Mouse (Mus musculus): ENCODE results near the gene Ggt6. TPM values are rescaled to one million over a fixed set of nuclear protein-coding genes. Genes with fewer than 3 reads are reported as not detected.

Ggt6 gene
- polyA plus RNA-seq, 1 experiment from 2014 or later: not detected

GRCm38 (mm10) chr11:72413016-72413415 is 22.3 kb upstream of the Ggt6 start:
- no peak for ATAC-seq
- Histone ChIP-seq H3K9me3 (replicated peaks) (no peaks in the 10 kb centered on the region), H3K4me2 (no peak overlapping the region), H3K36me3 (ENCODE audit: poor library complexity, severe bottlenecking) (no peaks in the 10 kb centered on the region), H3K4me3 (no peak overlapping the region), H3K27me3 (peaks cover 35% of the 10 kb centered on the region), H3K9ac (no peak overlapping the region), H3K4me1 (peaks cover 20% of the 10 kb centered on the region), H3K27ac (no peak overlapping the region)
- WGBS: 83% methylated on average over 7 of the region's 7 CpGs

- H3K27ac ChIP-seq: no peak overlapping the region
- H3K4me2 ChIP-seq: no peak overlapping the region
- WGBS: 67% methylated on average over 5 of the region's 5 CpGs
- H3K4me1 ChIP-seq: peaks cover 20% of the 10 kb centered on the region
- peaks cover 30% of the 10 kb centered on the region for H3K27me3 ChIP-seq
- no peak overlapping the region for H3K4me3 ChIP-seq
- no peak overlapping the region for H3K9ac ChIP-seq
- H3K36me3 ChIP-seq (ENCODE audit: poor library complexity, severe bottlenecking): no peaks in the 10 kb centered on the region
- H3K9me3 ChIP-seq (replicated peaks): no peaks in the 10 kb centered on the region
- ATAC-seq: no peak
Measured at GRCm38 (mm10) chr11:72413601-72414190, 21.6 kb upstream of the Ggt6 start.

DNA sequence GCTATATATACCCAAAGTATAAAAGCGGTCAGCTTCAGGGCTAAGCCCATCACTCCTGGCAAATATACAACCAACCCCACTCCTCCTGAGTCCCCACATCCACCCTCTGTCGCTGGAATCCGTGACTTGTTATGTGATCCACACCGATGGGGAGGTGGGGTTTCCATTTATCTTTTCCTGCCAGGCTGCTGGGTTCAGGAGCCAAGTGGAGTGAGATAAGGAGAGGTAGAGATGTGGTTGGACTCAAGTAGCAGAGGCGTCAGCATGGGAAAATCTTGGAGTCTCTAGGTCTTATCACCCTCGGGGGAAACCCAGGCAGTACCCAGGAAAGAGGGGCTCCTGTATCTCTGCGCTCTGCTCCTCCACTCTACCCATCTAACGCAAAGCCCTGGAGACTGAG is 20.2 kb upstream of the Ggt6 start:
- 87% methylated on average over 8 of the region's 8 CpGs for WGBS
- Histone ChIP-seq H3K4me1 (peaks cover 20% of the 10 kb centered on the region), H3K27me3 (peaks cover 21% of the 10 kb centered on the region), H3K27ac (no peak overlapping the region), H3K9ac (no peak overlapping the region), H3K4me2 (no peak overlapping the region), H3K9me3 (replicated peaks) (no peaks in the 10 kb centered on the region), H3K36me3 (ENCODE audit: poor library complexity, severe bottlenecking) (no peaks in the 10 kb centered on the region), H3K4me3 (no peak overlapping the region)
- no peak for ATAC-seq

DNA sequence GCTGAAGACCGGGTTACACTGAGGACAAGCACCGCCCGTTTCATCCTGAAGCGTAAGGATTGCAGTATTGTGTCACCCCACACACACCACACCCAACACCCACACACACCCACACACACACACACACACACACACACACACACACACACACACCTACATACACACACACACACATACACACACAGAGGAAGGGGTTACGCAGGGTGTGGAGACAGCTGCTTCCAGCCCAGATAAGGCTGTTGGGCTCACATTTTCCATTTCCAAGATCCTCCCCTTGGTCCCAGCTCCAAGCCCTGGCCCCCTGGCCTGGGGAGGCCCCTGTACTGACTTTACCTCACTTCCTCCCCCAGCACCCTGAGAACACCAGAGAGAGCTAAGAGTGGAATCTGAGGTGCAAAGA is 18.7 kb upstream of the Ggt6 start:
- Histone ChIP-seq H3K4me3 (no peak overlapping the region), H3K27me3 (peaks cover 7% of the 10 kb centered on the region), H3K9ac (no peak overlapping the region), H3K27ac (no peak overlapping the region), H3K4me1 (peaks cover 7% of the 10 kb centered on the region), H3K4me2 (no peak overlapping the region), H3K36me3 (ENCODE audit: poor library complexity, severe bottlenecking) (no peaks in the 10 kb centered on the region), H3K9me3 (replicated peaks) (no peaks in the 10 kb centered on the region)
- WGBS: 92% methylated on average over 5 of the region's 5 CpGs
- no peak for ATAC-seq

DNA sequence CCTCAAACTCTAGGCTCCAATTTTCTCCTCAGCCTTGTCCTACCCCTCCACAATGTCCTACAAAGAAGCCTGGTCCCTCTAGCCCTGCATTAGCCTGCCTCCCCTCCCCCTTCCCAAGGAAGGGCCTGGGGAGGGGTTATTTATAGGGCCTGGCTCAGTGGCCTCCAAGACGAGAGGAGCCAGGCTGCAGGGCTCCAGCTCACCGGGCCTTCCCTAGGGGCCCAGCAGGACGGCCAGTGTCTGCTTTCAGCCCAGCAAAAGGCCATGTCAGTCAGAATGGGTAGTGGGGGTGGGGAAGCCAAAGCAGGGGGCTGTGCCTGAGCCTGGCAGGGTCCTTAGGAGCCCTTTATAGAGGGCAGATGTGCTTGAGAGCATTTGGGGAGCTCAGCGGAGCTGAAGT is 17.9 kb upstream of the Ggt6 start:
- Histone ChIP-seq H3K27me3 (peaks cover 3% of the 10 kb centered on the region; the same call in 1 of the 2 replicates), H3K4me3 (no peak overlapping the region), H3K36me3 (ENCODE audit: poor library complexity, severe bottlenecking) (no peaks in the 10 kb centered on the region), H3K4me2 (no peak overlapping the region), H3K4me1 (peaks cover 4% of the 10 kb centered on the region; the same call in 1 of the 2 replicates), H3K9me3 (replicated peaks) (no peaks in the 10 kb centered on the region), H3K9ac (no peak overlapping the region), H3K27ac (no peak overlapping the region)
- no peak for ATAC-seq
- WGBS: 7% methylated on average over 4 of the region's 4 CpGs

- 36% methylated on average over 8 of the region's 8 CpGs for WGBS
- no peak for ATAC-seq
Measured at GRCm38 (mm10) chr11:72418227-72418626, 17.1 kb upstream of the Ggt6 start.

DNA sequence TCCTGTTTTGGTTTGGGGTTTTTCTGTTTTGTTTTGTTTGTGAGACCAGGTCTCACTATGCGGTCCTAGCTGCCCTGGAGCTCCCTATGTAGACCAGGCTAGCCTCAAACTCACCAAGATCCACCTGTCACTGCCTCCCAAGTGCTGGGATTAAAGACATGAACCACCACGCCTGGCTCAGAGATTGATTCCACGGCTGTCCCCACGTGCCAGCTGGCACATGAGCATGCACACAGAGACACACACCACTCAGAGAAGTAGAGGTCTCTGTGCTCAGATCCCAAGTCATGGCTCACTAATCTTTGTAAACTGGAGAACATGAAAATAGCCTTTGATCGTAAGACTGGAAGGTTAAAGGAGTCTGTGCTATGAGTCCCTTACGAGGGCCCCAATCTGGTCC is 16.3 kb upstream of the Ggt6 start:
- H3K9me3 ChIP-seq (replicated peaks): no peaks in the 10 kb centered on the region
- no peak overlapping the region for H3K9ac ChIP-seq
- H3K4me2 ChIP-seq: no peak overlapping the region
- H3K4me3 ChIP-seq: no peak overlapping the region
- ATAC-seq: no peak
- no peaks in the 10 kb centered on the region for H3K36me3 ChIP-seq (ENCODE audit: poor library complexity, severe bottlenecking)
- peaks cover 4% of the 10 kb centered on the region; the same call in 1 of the 2 replicates for H3K4me1 ChIP-seq
- no peak overlapping the region for H3K27ac ChIP-seq
- H3K27me3 ChIP-seq: no peaks in the 10 kb centered on the region
- 93% methylated on average over 6 of the region's 6 CpGs for WGBS

More at GRCm38 (mm10) chr11:72418227-72418626, 17.1 kb upstream of the Ggt6 start:
- H3K4me2 ChIP-seq: no peak overlapping the region
- peaks cover 4% of the 10 kb centered on the region; the same call in 1 of the 2 replicates for H3K4me1 ChIP-seq
- H3K9me3 ChIP-seq (replicated peaks): no peaks in the 10 kb centered on the region
- no peaks in the 10 kb centered on the region for H3K36me3 ChIP-seq (ENCODE audit: poor library complexity, severe bottlenecking)
- no peak overlapping the region for H3K4me3 ChIP-seq
- H3K27me3 ChIP-seq: no peaks in the 10 kb centered on the region
- no peak overlapping the region for H3K27ac ChIP-seq
- no peak overlapping the region for H3K9ac ChIP-seq

GRCm38 (mm10) chr11:72420460-72421122 is 14.7 kb upstream of the Ggt6 start:
- no peak for ATAC-seq
- H3K9me3 ChIP-seq (replicated peaks): no peaks in the 10 kb centered on the region
- WGBS: 85% methylated on average over 6 of the region's 6 CpGs

DNA sequence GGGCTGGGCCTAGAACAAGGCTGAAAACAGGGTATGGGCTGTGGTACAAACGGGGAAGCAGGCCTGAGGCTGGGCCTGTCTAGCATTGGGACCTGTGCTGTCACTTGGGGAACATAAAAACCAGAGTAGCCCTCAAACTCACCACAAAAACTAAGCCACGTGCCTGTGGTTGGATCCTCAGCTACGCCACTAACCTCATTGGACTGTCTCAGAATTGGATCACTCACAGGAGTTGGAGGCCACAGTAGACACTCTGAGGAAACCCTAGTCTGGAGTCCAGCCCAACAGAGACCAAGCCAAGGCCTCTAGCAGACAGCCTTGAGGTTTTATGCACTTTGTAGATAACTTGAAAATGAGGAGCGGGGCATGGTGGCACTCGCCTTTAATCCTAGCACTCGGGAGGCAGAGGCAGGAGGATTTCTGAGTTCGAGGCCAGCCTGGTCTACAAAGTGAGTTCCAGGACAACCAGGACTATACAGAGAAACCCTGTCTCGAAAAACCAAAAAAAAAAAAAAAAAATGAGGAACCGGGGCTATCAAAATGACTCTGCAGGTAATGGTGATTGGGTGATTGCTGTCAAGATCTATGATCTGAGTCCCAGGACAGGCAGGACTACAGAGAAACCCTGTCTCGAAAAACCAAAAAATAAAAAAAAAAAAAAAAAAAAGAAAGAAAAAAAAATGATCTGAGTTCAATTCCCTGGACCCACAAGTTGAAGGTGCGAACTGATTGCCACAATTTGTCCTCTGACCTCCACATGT is 13.6 kb upstream of the Ggt6 start:
- H3K4me1 ChIP-seq: peaks cover 4% of the 10 kb centered on the region; the same call in 1 of the 2 replicates
- WGBS: 87% methylated on average over 11 of the region's 11 CpGs
- H3K4me2 ChIP-seq: no peak overlapping the region
- no peaks in the 10 kb centered on the region for H3K9me3 ChIP-seq (replicated peaks)
- no peak overlapping the region for H3K9ac ChIP-seq
- no peak for ATAC-seq
- no peak overlapping the region for H3K4me3 ChIP-seq
- no peaks in the 10 kb centered on the region for H3K27me3 ChIP-seq
- H3K27ac ChIP-seq: no peak overlapping the region
- no peaks in the 10 kb centered on the region for H3K36me3 ChIP-seq (ENCODE audit: poor library complexity, severe bottlenecking)

More at GRCm38 (mm10) chr11:72420460-72421122, 14.7 kb upstream of the Ggt6 start:
- Histone ChIP-seq H3K4me1 (peaks cover 4% of the 10 kb centered on the region; the same call in 1 of the 2 replicates), H3K4me3 (no peak overlapping the region), H3K36me3 (ENCODE audit: poor library complexity, severe bottlenecking) (no peaks in the 10 kb centered on the region), H3K9ac (no peak overlapping the region), H3K27ac (no peak overlapping the region), H3K4me2 (no peak overlapping the region), H3K27me3 (no peaks in the 10 kb centered on the region)

DNA sequence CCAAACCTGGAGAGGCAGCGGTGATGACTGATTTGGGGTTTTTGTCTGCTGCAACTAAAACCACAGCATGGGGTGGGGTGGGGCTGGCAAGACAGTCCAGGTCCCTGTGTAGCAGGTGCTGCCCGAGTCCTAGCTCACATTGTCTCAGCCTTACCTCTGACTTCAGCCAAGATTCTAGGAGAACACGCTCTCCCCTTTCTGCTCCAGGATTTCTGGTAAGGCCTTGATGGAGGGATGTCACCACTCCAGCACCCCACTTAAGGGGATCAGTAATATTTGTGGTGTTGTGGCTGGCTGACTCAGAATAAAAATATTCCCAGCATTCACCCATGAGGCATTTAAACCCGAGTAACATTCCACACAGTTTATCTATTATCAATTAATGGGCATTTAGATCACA is 11.6 kb upstream of the Ggt6 start:
- Histone ChIP-seq H3K27ac (no peak overlapping the region), H3K4me1 (no peaks in the 10 kb centered on the region), H3K4me3 (no peak overlapping the region), H3K9ac (no peak overlapping the region), H3K36me3 (ENCODE audit: poor library complexity, severe bottlenecking) (no peaks in the 10 kb centered on the region), H3K4me2 (no peak overlapping the region), H3K9me3 (replicated peaks) (0 out of 2 replicates have a peak, but pooled peaks cover 3% of the 10 kb centered on the region), H3K27me3 (no peaks in the 10 kb centered on the region)
- 88% methylated on average over 4 of the region's 4 CpGs for WGBS
- no peak for ATAC-seq

GRCm38 (mm10) chr11:72425201-72425600 is 10.1 kb upstream of the Ggt6 start:
- Histone ChIP-seq H3K27me3 (no peaks in the 10 kb centered on the region), H3K27ac (no peak overlapping the region), H3K4me3 (no peak overlapping the region), H3K4me1 (no peaks in the 10 kb centered on the region), H3K36me3 (ENCODE audit: poor library complexity, severe bottlenecking) (no peaks in the 10 kb centered on the region), H3K9me3 (replicated peaks) (0 out of 2 replicates have a peak, but pooled peaks cover 3% of the 10 kb centered on the region), H3K9ac (no peak overlapping the region), H3K4me2 (no peak overlapping the region)
- no peak for ATAC-seq

GRCm38 (mm10) chr11:72426884-72427283 is 8.4 kb upstream of the Ggt6 start:
- Histone ChIP-seq H3K4me3 (no peak overlapping the region), H3K4me2 (no peak overlapping the region), H3K27ac (no peak overlapping the region), H3K9me3 (replicated peaks) (0 out of 2 replicates have a peak, but pooled peaks cover 3% of the 10 kb centered on the region), H3K36me3 (ENCODE audit: poor library complexity, severe bottlenecking) (no peaks in the 10 kb centered on the region), H3K27me3 (peaks cover 1% of the 10 kb centered on the region; the same call in 1 of the 2 replicates), H3K4me1 (no peaks in the 10 kb centered on the region), H3K9ac (no peak overlapping the region)
- no peak for ATAC-seq

All from forebrain, embryonic 13.5 days (tissue).